ENCODE assay signal across 20 mouse cellular contexts in the genomic region with DNA sequence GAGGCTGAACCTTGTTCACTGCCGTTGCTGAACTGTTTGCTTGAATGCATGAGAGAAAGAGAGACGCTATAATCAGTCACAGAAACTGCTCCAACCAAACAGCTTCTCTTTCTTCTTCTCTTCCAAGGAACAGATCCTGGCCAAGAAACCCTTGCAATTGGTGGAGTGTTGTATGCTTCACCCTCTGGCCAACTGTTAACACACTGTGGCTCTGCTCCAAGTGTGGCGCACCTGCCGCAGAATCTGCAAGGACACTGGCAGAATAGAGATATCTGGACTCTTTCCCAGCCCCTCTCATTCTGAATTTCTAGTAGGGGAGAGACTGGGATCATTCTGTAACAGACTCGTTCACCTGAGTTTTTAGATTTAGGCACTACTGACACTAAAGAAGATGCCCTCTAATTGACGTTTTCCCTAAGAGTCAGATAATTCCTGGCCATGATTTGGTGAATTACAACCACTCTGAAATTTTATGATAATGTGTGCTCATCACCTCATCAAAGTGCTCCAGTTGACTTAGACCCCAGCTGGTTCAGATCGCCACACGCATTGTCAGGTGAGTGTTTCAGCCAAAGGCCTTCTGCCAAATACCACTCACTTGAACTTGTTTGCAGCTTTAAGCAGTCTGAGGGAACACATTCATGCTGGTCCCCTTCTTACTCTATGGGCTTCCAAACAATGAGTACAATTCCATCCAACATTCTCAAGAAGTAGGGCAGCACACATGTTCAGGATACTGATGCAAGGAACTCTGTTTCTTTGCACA. TPM values are rescaled to one million over a fixed set of nuclear protein-coding genes. Genes with fewer than 3 reads are reported as not detected.
A peak's percentile ranks its signal among the peaks of the same experiment; 100 is the strongest.
DNase-seq lines count a peak whose midpoint lies in the region; ATAC-seq and TF ChIP-seq lines count a peak whose summit lies in the region.
"Had no signal": no experiment of that assay in that cellular context is flagged by ENCODE, and none has a peak within 500 bp of the region (broad histone marks: within the 10 kb centered on the region; RNA-seq: fewer than 3 reads in every experiment).

No protein-coding gene starts in this region.

- intact Hi-C loops in left cerebral cortex, postnatal 4 days (cut with DNase I), result no loop called here
- intact Hi-C loops in left cerebral cortex, postnatal 25 days (cut with DNase I), result no loop called here

- no peak overlapping the region for H3K4me3 ChIP-seq in forebrain, postnatal 0 days (ENCODE audit: low read depth, low read length)
- H3K4me3 ChIP-seq in lung, postnatal 0 days (ENCODE audit: low read depth, low read length), result no peak overlapping the region
- no peak overlapping the region for H3K4me3 ChIP-seq in hindbrain, embryonic 10.5 days
- H3K4me3 ChIP-seq: embryonic facial prominence, embryonic 10.5 days; heart, embryonic 10.5 days; hindbrain, embryonic 13.5 days; liver, embryonic 13.5 days had no signal

- TF ChIP-seq CTCF in forebrain, postnatal 0 days (IDR thresholded peaks at IDR 0.05; ENCODE audit: low read depth), result no peak
- TF ChIP-seq CTCF in lung, postnatal 0 days (IDR thresholded peaks at IDR 0.05), result no peak

- no peaks in the 10 kb centered on the region for H3K36me3 ChIP-seq in forebrain, postnatal 0 days (ENCODE audit: insufficient read depth)
- H3K36me3 ChIP-seq in lung, postnatal 0 days (ENCODE audit: insufficient read depth, low read length), result no peaks in the 10 kb centered on the region
- H3K36me3 ChIP-seq in hindbrain, embryonic 10.5 days, result no peaks in the 10 kb centered on the region
- H3K36me3 ChIP-seq: embryonic facial prominence, embryonic 10.5 days; G1E; heart, embryonic 10.5 days; hindbrain, embryonic 13.5 days; liver, embryonic 13.5 days had no signal

- peak; percentile 3 for DNase-seq in adrenal gland, postnatal 10 days
- DNase-seq in adrenal gland, adult (ENCODE audit: inconsistent age in 2 of 2, low spot score in 1 of 2), result no peak
- DNase-seq in left cerebral cortex, postnatal 4 days, result peak; percentile 34
- DNase-seq in left cerebral cortex, postnatal 25 days (ENCODE audit: low spot score in 2 of 2), result no peak
- peak; percentile 50 for DNase-seq in forebrain, postnatal 0 days
- peak; percentile 81 for DNase-seq in lung, postnatal 0 days (ENCODE audit: low spot score)
- DNase-seq in hindbrain, embryonic 10.5 days (ENCODE audit: low spot score), result no peak
- DNase-seq in gastrocnemius, adult 8-10 months (ENCODE audit: low spot score in 2 of 2), result no peak
- DNase-seq: cerebellum, postnatal 36 days; gastrocnemius, postnatal 25 days; heart, postnatal 10 days; kidney, adult 18-20 months; kidney, postnatal 25 days; liver, embryonic 13.5 days; thymus, adult 18-20 months had no signal

- no peaks in the 10 kb centered on the region for H3K27me3 ChIP-seq in forebrain, postnatal 0 days (ENCODE audit: insufficient read depth, low read length)
- H3K27me3 ChIP-seq in lung, postnatal 0 days (replicated peaks; ENCODE audit: insufficient read depth, low read length), result no peaks in the 10 kb centered on the region
- H3K27me3 ChIP-seq in hindbrain, embryonic 10.5 days (ENCODE audit: insufficient read depth, poor library complexity, severe bottlenecking), result no peaks in the 10 kb centered on the region
- H3K27me3 ChIP-seq: hindbrain, embryonic 13.5 days; liver, embryonic 13.5 days had no signal

- WGBS in forebrain, postnatal 0 days, result 41% methylated on average over 8 of the region's 8 CpGs
- 43% methylated on average over 8 of the region's 8 CpGs for WGBS in lung, postnatal 0 days
- WGBS in hindbrain, embryonic 10.5 days, result 82% methylated on average over 8 of the region's 8 CpGs

- ATAC-seq in forebrain, postnatal 0 days, result peak; percentile 50
- ATAC-seq in lung, postnatal 0 days, result peak; percentile 91
- ATAC-seq: CD4-positive, CD25-positive, alpha-beta regulatory T cell, adult 4 months had no signal

- TF ChIP-seq EP300 in lung, postnatal 0 days (IDR thresholded peaks at IDR 0.05), result peak; percentile 74

- no peak overlapping the region for H3K4me2 ChIP-seq in forebrain, postnatal 0 days (ENCODE audit: low read depth)
- no peak overlapping the region for H3K4me2 ChIP-seq in lung, postnatal 0 days (replicated peaks; ENCODE audit: low read depth, low read length)
- H3K4me2 ChIP-seq: hindbrain, embryonic 13.5 days; liver, embryonic 13.5 days had no signal

- H3K9me3 ChIP-seq in forebrain, postnatal 0 days (ENCODE audit: low read length), result no peaks in the 10 kb centered on the region
- no peaks in the 10 kb centered on the region for H3K9me3 ChIP-seq in lung, postnatal 0 days (ENCODE audit: low read length)
- H3K9me3 ChIP-seq in hindbrain, embryonic 10.5 days, result no peaks in the 10 kb centered on the region
- H3K9me3 ChIP-seq: embryonic facial prominence, embryonic 10.5 days; G1E; heart, embryonic 10.5 days; hindbrain, embryonic 13.5 days; liver, embryonic 13.5 days had no signal

- H3K27ac ChIP-seq in forebrain, postnatal 0 days (ENCODE audit: low read depth, low read length), result no peak overlapping the region
- no peak overlapping the region for H3K27ac ChIP-seq in lung, postnatal 0 days (ENCODE audit: low read length)
- H3K27ac ChIP-seq in hindbrain, embryonic 10.5 days, result no peak overlapping the region
- H3K27ac ChIP-seq: embryonic facial prominence, embryonic 10.5 days; heart, embryonic 10.5 days; hindbrain, embryonic 13.5 days; liver, embryonic 13.5 days had no signal

- no peak overlapping the region for H3K9ac ChIP-seq in forebrain, postnatal 0 days
- H3K9ac ChIP-seq in lung, postnatal 0 days (replicated peaks; ENCODE audit: low read depth), result no peak overlapping the region
- H3K9ac ChIP-seq: hindbrain, embryonic 13.5 days; liver, embryonic 13.5 days had no signal

- no peaks in the 10 kb centered on the region for H3K4me1 ChIP-seq in forebrain, postnatal 0 days (ENCODE audit: insufficient read depth)
- no peaks in the 10 kb centered on the region for H3K4me1 ChIP-seq in lung, postnatal 0 days (ENCODE audit: insufficient read depth, low read depth, low read length)
- H3K4me1 ChIP-seq in hindbrain, embryonic 10.5 days (replicated peaks), result no peaks in the 10 kb centered on the region
- H3K4me1 ChIP-seq: embryonic facial prominence, embryonic 10.5 days; heart, embryonic 10.5 days; hindbrain, embryonic 13.5 days had no signal

RNA-seq across cellular contexts. Expression of a gene that starts 59.4 kb away (rescaled TPM):
- total RNA-seq in adrenal gland, postnatal 10 days (2021), result 10 to 100 TPM; 88.9 to 98.2 TPM
- 10 to 100 TPM; 12.5 to 14.0 TPM for total RNA-seq in left cerebral cortex, postnatal 4 days (2021)
- 10 to 100 TPM; 21.3 to 21.5 TPM for total RNA-seq in left cerebral cortex, postnatal 25 days (2021)
- 8.3 and 12.2 TPM in 2 replicates for total RNA-seq in forebrain, postnatal 0 days (2014; rRNA removed)
- polyA plus RNA-seq in forebrain, postnatal 0 days (2015; fragmentation: Nextera tagmentation; extraction: Ambion mirVana), result 23.0 and 28.9 TPM in 2 replicates
- polyA plus RNA-seq in lung, postnatal 0 days (2015; fragmentation: Nextera tagmentation; extraction: Ambion mirVana), result 33.2 and 37.7 TPM in 2 replicates
- 23.8 and 27.1 TPM in 2 replicates for polyA plus RNA-seq in hindbrain, embryonic 10.5 days (2016; fragmentation: Nextera tagmentation; extraction: Ambion mirVana)
- total RNA-seq in gastrocnemius, adult 8-10 months (2022), result 10 to 100 TPM; 29.5 to 38.0 (median 35.8) TPM

Comparison
In these comparisons a context has a peak if more than half of its experiments do, and no peak if none do; other contexts are left out.
1. DNase-seq: peak in adrenal gland, postnatal 10 days (single experiment), left cerebral cortex, postnatal 4 days (single experiment), forebrain, postnatal 0 days (single experiment) and lung, postnatal 0 days (single experiment); none in adrenal gland, adult (0 of 2), left cerebral cortex, postnatal 25 days (0 of 2), hindbrain, embryonic 10.5 days (single experiment) and gastrocnemius, adult 8-10 months (0 of 2).